Mouse (Mus musculus) intestine, embryonic 16.5 days (tissue): ENCODE data around the gene Adam12. TPM values are rescaled to one million over a fixed set of nuclear protein-coding genes. Genes with fewer than 3 reads are reported as not detected.
"Not testable (repeated sequence)": the region's sequence is repeated elsewhere in the genome, so short reads cannot be mapped to it uniquely, and the experiment has no call there.

ENCODE experiments used
- ATAC-seq: fragments of 200-750 bp; cut with Nextera tagmentation; 2 replicates; pipeline ENCODE4 v1.8.0; 2017; ENCODE audit warnings: moderate TSS enrichment, moderate library complexity
- H3K27ac ChIP-seq: fragments of 300-500 bp; sonication (generic); 2 replicates; pipeline ENCODE4 v1.5.1; 2014; ENCODE audit warnings: mild to moderate bottlenecking, low read length
- H3K27me3 ChIP-seq: fragments of 300-500 bp; sonication (generic); replicated peaks from 2 replicates; pipeline ENCODE4 v1.6.1; 2014; ENCODE audit warnings: low read length, control low read depth, mixed read lengths; ENCODE audit not compliant: control insufficient read depth, insufficient read depth
- H3K36me3 ChIP-seq: fragments of 300-500 bp; sonication (generic); 2 replicates; pipeline ENCODE4 v1.6.1; 2014; ENCODE audit warnings: low read length, control low read depth; ENCODE audit not compliant: control insufficient read depth, insufficient read depth
- H3K4me1 ChIP-seq: fragments of 300-500 bp; sonication (generic); 2 replicates; pipeline ENCODE4 v1.6.1; 2014; ENCODE audit warnings: low read length, control low read depth, mixed read lengths; ENCODE audit not compliant: control insufficient read depth, insufficient read depth
- H3K4me2 ChIP-seq: fragments of 300-500 bp; sonication (generic); 2 replicates; pipeline ENCODE4 v1.6.1; 2014; ENCODE audit warnings: low read depth, low read length, control low read depth
- H3K4me3 ChIP-seq: fragments of 300-500 bp; sonication (generic); 2 replicates; pipeline ENCODE4 v1.5.1; 2014; ENCODE audit warnings: mild to moderate bottlenecking, low read length
- H3K9ac ChIP-seq: fragments of 300-500 bp; sonication (generic); 2 replicates; pipeline ENCODE4 v1.6.1; 2014; ENCODE audit warnings: low read depth, low read length
- H3K9me3 ChIP-seq: fragments of 300-500 bp; sonication (generic); 2 replicates; pipeline ENCODE4 v1.6.1; 2016; ENCODE audit warnings: low read length, control low read depth; ENCODE audit not compliant: control insufficient read depth
- WGBS: fragments of 180-500 bp; shearing (Covaris S2); extraction: QIAGEN DNeasy Blood & Tissue Kit; methylation state at CpG from one replicate; pipeline ENCODE4 v1.1.7; 2014; 5-methylcytosine and 5-hydroxymethylcytosine counted together
- polyA plus RNA-seq: library from polyadenylated mRNA; unstranded; fragments of >200 nt; fragmentation: Nextera tagmentation; extraction: Ambion mirVana; gene quantifications from 2 replicates; pipeline ENCODE4 v1.2.1, GENCODE M21; 2015

Adam12 gene
- polyA plus RNA-seq, 1 experiment from 2014 or later, result 3.0 TPM

- 83% methylated on average over 4 of the region's 4 CpGs for WGBS
- H3K4me3 ChIP-seq, result no peak overlapping the region
- no peaks in the 10 kb centered on the region for H3K9me3 ChIP-seq
- no peak overlapping the region for H3K9ac ChIP-seq
- no peak overlapping the region for H3K27ac ChIP-seq
- H3K27me3 ChIP-seq, result no peaks in the 10 kb centered on the region
- H3K36me3 ChIP-seq, result no peaks in the 10 kb centered on the region
- no peak for ATAC-seq
- H3K4me2 ChIP-seq, result no peak overlapping the region
- H3K4me1 ChIP-seq, result no peaks in the 10 kb centered on the region
Observed at GRCm38 (mm10) chr7:133908966-133909365, 323.0 kb downstream of the Adam12 start.

DNA sequence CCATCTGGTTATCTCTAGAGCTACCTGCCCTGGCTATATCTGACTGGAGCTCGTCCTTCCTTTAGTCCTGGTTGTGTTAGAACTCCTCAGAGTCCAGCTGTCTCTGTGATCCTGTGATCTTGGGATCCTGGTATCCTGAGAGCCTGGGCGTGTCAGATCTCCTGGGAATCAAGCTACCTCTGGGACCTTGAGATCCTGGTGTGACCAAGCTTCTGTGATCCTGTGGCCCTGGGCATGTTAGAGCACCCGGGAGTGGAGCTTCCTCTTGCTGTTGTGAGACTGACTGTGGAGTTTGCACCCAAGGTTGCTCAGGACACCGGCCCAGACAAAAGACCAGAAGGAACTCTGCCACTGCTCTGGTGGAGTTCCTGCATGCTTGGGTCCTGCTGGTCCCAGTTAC is 332.6 kb downstream of the Adam12 start:
- no peak for ATAC-seq
- no peaks in the 10 kb centered on the region for H3K9me3 ChIP-seq
- H3K4me2 ChIP-seq, result no peak overlapping the region
- H3K9ac ChIP-seq, result no peak overlapping the region
- no peaks in the 10 kb centered on the region for H3K36me3 ChIP-seq
- no peak overlapping the region for H3K27ac ChIP-seq
- 87% methylated on average over 4 of the region's 4 CpGs for whole genome bisulfite sequencing
- no peaks in the 10 kb centered on the region for H3K4me1 ChIP-seq
- no peak overlapping the region for H3K4me3 ChIP-seq
- H3K27me3 ChIP-seq, result no peaks in the 10 kb centered on the region

DNA sequence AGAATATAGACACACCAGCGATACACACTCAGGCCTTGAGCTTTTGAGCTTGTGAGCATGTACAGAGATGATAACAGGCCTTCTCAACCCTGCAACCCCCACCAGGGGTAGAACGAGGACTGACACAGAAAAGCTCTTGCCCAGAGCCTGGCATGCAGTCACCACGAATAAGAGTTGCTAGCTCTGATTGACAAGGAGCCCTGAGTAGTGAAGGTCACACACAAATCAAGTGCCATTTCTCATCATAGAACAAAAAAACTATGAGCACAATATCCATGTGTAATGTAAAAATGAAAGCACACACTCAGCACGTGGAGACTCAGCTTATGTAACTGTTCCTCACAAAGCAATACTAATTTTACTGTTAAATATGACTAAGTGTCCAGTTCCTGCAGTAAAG is 340.1 kb downstream of the Adam12 start:
- Histone ChIP-seq H3K4me1 (no peaks in the 10 kb centered on the region), H3K27ac (no peak overlapping the region), H3K9ac (no peak overlapping the region), H3K27me3 (no peaks in the 10 kb centered on the region), H3K36me3 (no peaks in the 10 kb centered on the region), H3K4me2 (no peak overlapping the region), H3K9me3 (no peaks in the 10 kb centered on the region), H3K4me3 (no peak overlapping the region)
- ATAC-seq, result no peak
- 72% methylated on average over 4 of the region's 4 CpGs for WGBS

DNA sequence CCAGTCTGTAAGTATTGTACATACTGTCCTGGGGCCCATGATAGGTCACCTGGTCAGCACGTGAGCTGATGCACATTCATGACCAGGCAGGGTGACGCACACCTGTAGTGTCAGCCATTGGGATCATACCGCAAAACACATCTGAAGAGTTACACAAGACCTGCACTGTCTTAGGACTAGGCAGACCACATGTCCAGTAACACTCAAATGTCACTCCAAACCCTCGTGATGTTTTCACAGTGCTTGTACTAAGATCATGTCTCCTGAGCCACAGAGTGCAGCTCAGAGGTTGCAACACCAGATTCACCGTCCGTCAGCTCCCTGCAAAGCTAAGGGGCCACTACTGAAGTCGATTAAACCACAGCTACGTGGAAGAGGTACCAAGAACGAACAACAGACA is 340.6 kb downstream of the Adam12 start:
- H3K9me3 ChIP-seq, result no peaks in the 10 kb centered on the region
- no peak overlapping the region for H3K4me3 ChIP-seq
- H3K27me3 ChIP-seq, result no peaks in the 10 kb centered on the region
- no peak for ATAC-seq
- no peaks in the 10 kb centered on the region for H3K4me1 ChIP-seq
- no peak overlapping the region for H3K4me2 ChIP-seq
- no peak overlapping the region for H3K9ac ChIP-seq
- H3K36me3 ChIP-seq, result no peaks in the 10 kb centered on the region
- 88% methylated on average over 9 of the region's 9 CpGs for WGBS
- H3K27ac ChIP-seq, result no peak overlapping the region

DNA sequence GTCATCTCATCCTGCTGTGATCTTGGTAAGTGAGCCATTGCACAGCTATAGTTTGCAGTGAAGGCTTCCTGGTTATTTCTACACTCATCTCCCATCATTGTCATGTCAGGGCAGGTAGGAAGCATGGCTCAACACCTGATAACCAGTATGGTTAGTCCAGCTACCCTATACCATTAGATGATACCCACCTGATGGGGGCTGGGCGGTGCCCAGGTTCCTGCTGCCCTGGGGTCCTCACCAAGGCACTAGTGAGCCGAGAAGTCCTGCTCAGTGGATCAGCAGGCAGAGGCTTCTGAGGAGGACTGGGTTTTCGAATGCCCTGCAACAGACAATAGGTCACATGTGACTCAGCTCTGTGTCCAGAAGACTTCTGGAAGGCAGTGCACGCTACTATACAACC is 342.0 kb downstream of the Adam12 start:
- Histone ChIP-seq H3K9me3 (no peaks in the 10 kb centered on the region), H3K4me1 (no peaks in the 10 kb centered on the region), H3K9ac (no peak overlapping the region), H3K4me2 (no peak overlapping the region), H3K27ac (no peak overlapping the region), H3K27me3 (no peaks in the 10 kb centered on the region), H3K4me3 (no peak overlapping the region), H3K36me3 (no peaks in the 10 kb centered on the region)
- 88% methylated on average over 4 of the region's 4 CpGs for WGBS
- ATAC-seq, result no peak

GRCm38 (mm10) chr7:133888926-133889920 is 342.7 kb downstream of the Adam12 start:
- 80% methylated on average over 19 of the region's 19 CpGs for WGBS
- ATAC-seq, result no peak
- Histone ChIP-seq H3K4me1 (no peaks in the 10 kb centered on the region), H3K36me3 (no peaks in the 10 kb centered on the region), H3K4me2 (no peak overlapping the region), H3K4me3 (no peak overlapping the region), H3K9ac (no peak overlapping the region), H3K27me3 (no peaks in the 10 kb centered on the region), H3K9me3 (no peaks in the 10 kb centered on the region), H3K27ac (no peak overlapping the region)

- not testable (repeated sequence) for H3K9ac ChIP-seq, H3K4me3 ChIP-seq, H3K36me3 ChIP-seq, H3K27me3 ChIP-seq, H3K4me2 ChIP-seq, H3K4me1 ChIP-seq, ATAC-seq, H3K9me3 ChIP-seq, H3K27ac ChIP-seq
- 58% methylated on average over 5 of the region's 9 CpGs for WGBS
Observed at GRCm38 (mm10) chr7:133884759-133885431, 347.1 kb downstream of the Adam12 start.

DNA sequence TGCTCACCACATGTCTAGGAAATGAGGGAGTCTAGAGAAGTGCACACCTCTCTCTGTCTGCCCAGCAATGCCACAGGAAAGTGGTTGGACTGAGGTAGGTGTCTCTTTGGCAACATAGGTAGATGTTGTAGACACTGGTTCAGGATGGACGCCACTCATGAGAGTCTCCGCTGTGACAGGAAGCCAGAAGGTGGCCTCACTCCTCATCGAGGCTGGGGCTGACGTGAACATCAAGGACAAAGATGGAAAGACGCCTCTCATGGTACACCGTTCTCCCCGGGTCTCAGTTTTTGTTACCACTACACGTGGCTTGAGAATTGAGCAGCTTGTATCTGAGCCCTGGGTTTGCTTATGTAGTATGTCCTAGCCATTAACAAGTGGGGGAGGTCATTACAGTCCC is 352.2 kb downstream of the Adam12 start:
- Histone ChIP-seq H3K9me3 (no peaks in the 10 kb centered on the region), H3K4me3 (no peak overlapping the region), H3K4me2 (no peak overlapping the region), H3K4me1 (no peaks in the 10 kb centered on the region), H3K27me3 (no peaks in the 10 kb centered on the region), H3K36me3 (no peaks in the 10 kb centered on the region), H3K9ac (no peak overlapping the region), H3K27ac (no peak overlapping the region)
- 94% methylated on average over 8 of the region's 8 CpGs for WGBS
- no peak for ATAC-seq

DNA sequence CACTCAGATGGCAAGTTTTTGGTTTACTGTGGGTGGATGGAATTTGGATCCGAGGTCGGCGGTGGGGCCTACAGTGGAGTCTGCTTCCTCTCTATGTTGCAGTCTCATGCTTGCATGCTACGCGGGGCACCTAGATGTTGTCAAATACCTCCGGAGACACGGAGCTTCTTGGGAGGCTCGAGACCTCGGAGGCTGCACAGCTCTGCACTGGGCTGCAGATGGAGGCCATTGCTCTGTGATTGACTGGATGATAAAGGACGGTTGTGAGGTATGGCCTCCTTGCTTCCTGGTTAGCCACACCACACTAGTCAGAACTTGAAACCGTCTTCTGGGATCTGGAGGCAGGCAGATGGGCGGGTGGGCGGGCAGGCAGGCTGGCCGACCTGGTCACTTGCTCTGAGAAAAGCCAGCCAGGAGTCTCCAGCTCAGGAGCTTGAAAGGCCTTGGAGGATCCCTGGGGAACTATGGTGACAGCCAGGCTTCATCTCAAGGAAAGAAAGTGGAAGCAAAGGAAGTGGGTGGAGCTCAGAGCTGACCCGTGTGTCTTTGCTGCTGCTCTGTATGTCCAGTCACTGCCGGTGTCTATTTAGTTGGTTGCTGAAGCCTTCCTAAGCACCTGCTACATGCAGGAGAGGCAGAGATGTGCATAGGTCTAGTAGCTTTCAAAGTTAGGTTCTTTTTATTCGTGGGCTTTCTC is 355.2 kb downstream of the Adam12 start:
- Histone ChIP-seq H3K4me2 (no peak overlapping the region), H3K9me3 (no peaks in the 10 kb centered on the region), H3K4me3 (no peak overlapping the region), H3K27me3 (no peaks in the 10 kb centered on the region), H3K9ac (no peak overlapping the region), H3K4me1 (no peaks in the 10 kb centered on the region), H3K36me3 (no peaks in the 10 kb centered on the region), H3K27ac (no peak overlapping the region)
- WGBS, result 71% methylated on average over 17 of the region's 17 CpGs
- ATAC-seq, result no peak
